Mouse (Mus musculus) spleen, adult 2 months (tissue): ENCODE measurements around the gene Mrps17. TPM values are rescaled to one million over a fixed set of nuclear protein-coding genes. Genes with fewer than 3 reads are reported as not detected.

Source experiments
- DNase-seq, 2 experiments: peaks; one replicate each; pipeline versions ENCODE4 v3.0.0 to v3.0.0-alpha.2; 2012 to 2021; ENCODE audit warnings: low spot score in 2 of 2, low read depth in 1 of 2
- H3K27ac ChIP-seq: fragments of 200-500 bp; 2 replicates; pipeline ENCODE4 v1.5.1; 2012; ENCODE audit warnings: low read length, inconsistent platforms; ENCODE audit not compliant: insufficient read depth
- H3K27me3 ChIP-seq: fragments of 200-500 bp; 2 replicates; pipeline ENCODE4 v1.6.1; 2012; ENCODE audit warnings: mild to moderate bottlenecking, moderate library complexity, low read length, inconsistent platforms; ENCODE audit not compliant: control insufficient read depth, insufficient read depth
- H3K36me3 ChIP-seq: fragments of 200-500 bp; 2 replicates; pipeline ENCODE4 v1.6.1; 2012; ENCODE audit warnings: mild to moderate bottlenecking, low read length, inconsistent platforms; ENCODE audit not compliant: control insufficient read depth, insufficient read depth
- H3K4me1 ChIP-seq: fragments of 200-500 bp; 2 replicates; pipeline ENCODE4 v1.6.1; 2011; ENCODE audit warnings: inconsistent platforms; ENCODE audit not compliant: control insufficient read depth, insufficient read depth, insufficient read length
- H3K4me3 ChIP-seq: fragments of 200-500 bp; 2 replicates; pipeline ENCODE4 v1.5.1; 2011; ENCODE audit warnings: mild to moderate bottlenecking, inconsistent platforms; ENCODE audit not compliant: insufficient read depth, insufficient read length; ENCODE audit errors: extremely low read depth
- CTCF ChIP-seq: fragments of 200-500 bp; IDR thresholded peaks from 2 replicates; pipeline ENCODE4 v1.5.1; 2011; ENCODE audit warnings: mild to moderate bottlenecking, inconsistent platforms; ENCODE audit not compliant: insufficient read depth, insufficient read length, insufficient replicate concordance; ENCODE audit errors: extremely low read depth
- POLR2A ChIP-seq: fragments of 200-500 bp; IDR thresholded peaks from 2 replicates; pipeline ENCODE4 v1.6.1; 2011; ENCODE audit warnings: low read depth, low read length, inconsistent platforms
- WGBS: fragments of 180-500 bp; shearing (Covaris S2); methylation state at CpG from one replicate; pipeline ENCODE4 v1.1.7; 2018; 5-methylcytosine and 5-hydroxymethylcytosine counted together
- polyA plus RNA-seq: library from polyadenylated mRNA; depleted of rRNA; stranded (reverse); fragments of >200 nt; gene quantifications from 2 replicates; pipeline ENCODE4 v1.2.3, GENCODE M21; 2012

Gene Mrps17
- polyA plus RNA-seq, 1 experiment: 34.9 TPM

- 85% methylated on average over 3 of the region's 3 CpGs for WGBS
- Histone ChIP-seq H3K27ac (no peak overlapping the region), H3K36me3 (no peaks in the 10 kb centered on the region), H3K4me1 (no peaks in the 10 kb centered on the region), H3K27me3 (no peaks in the 10 kb centered on the region), H3K4me3 (no peak overlapping the region)
- TF ChIP-seq CTCF (no peak), POLR2A (no peak)
- DNase-seq: no peak
Observed at GRCm38 (mm10) chr5:129690528-129690927, 24.8 kb upstream of the Mrps17 start.

GRCm38 (mm10) chr5:129700506-129700905 lies 14.8 kb upstream of the Mrps17 start:
- 43% methylated on average over 2 of the region's 2 CpGs for WGBS
- H3K4me1 ChIP-seq: no peaks in the 10 kb centered on the region
- DNase-seq: no peak
- no peak overlapping the region for H3K4me3 ChIP-seq
- H3K27ac ChIP-seq: no peak overlapping the region
- H3K36me3 ChIP-seq: no peaks in the 10 kb centered on the region
- no peaks in the 10 kb centered on the region for H3K27me3 ChIP-seq
- TF ChIP-seq POLR2A (no peak), CTCF (no peak)

GRCm38 (mm10) chr5:129701706-129702105 lies 13.6 kb upstream of the Mrps17 start:
- TF ChIP-seq CTCF: no peak
- TF ChIP-seq POLR2A: no peak
- H3K4me1 ChIP-seq: no peaks in the 10 kb centered on the region
- WGBS: 83% methylated on average over 1 of the region's 1 CpGs
- H3K36me3 ChIP-seq: no peaks in the 10 kb centered on the region
- no peak overlapping the region for H3K27ac ChIP-seq
- no peak for DNase-seq
- H3K27me3 ChIP-seq: no peaks in the 10 kb centered on the region
- H3K4me3 ChIP-seq: no peak overlapping the region

DNA sequence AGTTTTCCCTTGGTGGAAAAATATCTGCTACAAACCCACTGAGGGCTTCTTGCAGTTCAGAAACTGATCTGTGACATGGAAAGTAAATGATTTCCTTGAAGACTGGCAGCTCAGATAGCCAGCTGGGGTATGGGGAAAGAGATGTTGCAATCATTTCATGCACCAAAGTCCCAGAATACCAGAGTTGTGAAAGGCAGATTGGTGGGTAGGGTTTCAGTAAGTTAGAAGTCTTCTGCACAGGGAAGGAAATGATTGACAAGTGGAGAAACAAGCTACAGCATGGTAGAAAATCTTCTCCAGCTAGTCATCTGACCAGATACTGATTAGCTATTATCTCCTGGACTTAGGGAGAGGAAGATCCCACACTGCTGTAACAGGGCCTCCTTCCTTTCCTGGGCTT lies 11.9 kb upstream of the Mrps17 start:
- TF ChIP-seq POLR2A (no peak), CTCF (no peak)
- Histone ChIP-seq H3K36me3 (no peaks in the 10 kb centered on the region), H3K27me3 (no peaks in the 10 kb centered on the region), H3K4me3 (no peak overlapping the region), H3K27ac (no peak overlapping the region), H3K4me1 (no peaks in the 10 kb centered on the region)
- no peak for DNase-seq

DNA sequence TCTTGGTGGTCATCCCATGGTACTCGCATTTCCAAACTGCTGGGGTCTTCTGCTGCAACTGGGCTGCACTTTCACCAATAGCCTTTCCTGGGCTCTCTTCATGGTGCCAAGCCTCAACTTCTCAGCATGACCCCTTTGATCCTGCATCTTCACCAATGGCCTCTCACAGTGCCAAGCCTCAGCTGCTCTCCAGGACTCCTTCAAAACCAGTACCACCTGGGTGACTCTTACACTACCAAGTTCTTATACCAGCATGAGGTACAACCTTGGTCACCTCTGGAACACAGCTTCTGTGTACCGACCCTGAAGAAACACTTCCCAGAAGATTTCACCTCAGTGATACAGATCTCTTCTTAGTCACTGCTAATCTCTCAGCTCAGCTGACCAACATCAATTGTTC lies 6.9 kb upstream of the Mrps17 start, which contains the start of gene Sept14:
Gene Sept14 (minus strand): TSS at position 101 of the 400 bp plus-strand sequence.
- WGBS: 65% methylated on average over 2 of the region's 2 CpGs
- H3K4me1 ChIP-seq: no peaks in the 10 kb centered on the region
- DNase-seq: no peak

DNA sequence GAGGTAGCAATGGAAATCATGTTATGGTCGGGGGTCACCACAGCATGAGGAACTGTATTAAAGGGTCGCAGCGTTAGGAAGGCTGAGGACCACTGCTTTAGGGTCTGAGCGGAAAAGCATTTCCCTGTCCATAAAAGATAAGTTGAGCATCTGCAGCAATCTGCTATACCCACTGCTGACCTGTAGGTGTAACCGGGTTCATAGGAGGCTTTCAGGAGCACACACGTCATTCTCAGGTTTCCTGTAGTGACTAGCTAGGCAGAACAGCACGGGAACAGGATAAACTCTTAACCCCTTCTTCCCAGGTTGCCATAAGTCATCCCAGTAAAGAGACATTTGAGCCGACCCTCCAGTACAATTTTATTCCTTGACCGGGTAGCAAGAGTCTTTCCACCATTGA lies 1.7 kb downstream of the Mrps17 start:
- H3K27ac ChIP-seq: no peak overlapping the region
- WGBS: 82% methylated on average over 9 of the region's 9 CpGs

More for the DNA sequence above, 6.9 kb upstream of the Mrps17 start, which contains the start of gene Sept14:
- Histone ChIP-seq H3K27me3 (no peaks in the 10 kb centered on the region), H3K4me3 (no peak within 1 kb of the TSS), H3K36me3 (no peaks in the 10 kb centered on the region), H3K27ac (no peak within 1 kb of the TSS)
- TF ChIP-seq CTCF (no peak), POLR2A (no peak)

GRCm38 (mm10) chr5:129720176-129720575 lies 4.9 kb downstream of the Mrps17 start:
- H3K4me1 ChIP-seq: peaks cover 3% of the 10 kb centered on the region; the same call in 1 of the 2 replicates
- DNase-seq: no peak
- H3K27ac ChIP-seq: no peak overlapping the region
- no peaks in the 10 kb centered on the region for H3K27me3 ChIP-seq
- H3K4me3 ChIP-seq: no peak overlapping the region
- 93% methylated on average over 3 of the region's 3 CpGs for WGBS
- no peak for TF ChIP-seq CTCF
- no peak for TF ChIP-seq POLR2A
- H3K36me3 ChIP-seq: peaks cover 12% of the 10 kb centered on the region

More for the DNA sequence above, 1.7 kb downstream of the Mrps17 start:
- no peaks in the 10 kb centered on the region for H3K27me3 ChIP-seq
- no peak for TF ChIP-seq CTCF
- TF ChIP-seq POLR2A: no peak
- no peak for DNase-seq
- H3K4me1 ChIP-seq: no peaks in the 10 kb centered on the region
- H3K36me3 ChIP-seq: peaks cover 12% of the 10 kb centered on the region
- H3K4me3 ChIP-seq: no peak overlapping the region
